Mouse (Mus musculus) MEL (cell line): Measurements from ENCODE around the gene Plxnd1.

ENCODE experiments used
- CHD1 ChIP-seq: IDR thresholded peaks from 2 replicates; pipeline ENCODE4 v1.6.1; 2012; ENCODE audit warnings: low read depth, mild to moderate bottlenecking, inconsistent platforms, low read length, improper control_type of control experiment
- CHD2 ChIP-seq: IDR thresholded peaks from 2 replicates; pipeline ENCODE4 v1.6.1; 2011; ENCODE audit warnings: low read length, improper control_type of control experiment
- GATA1 ChIP-seq: IDR thresholded peaks from 2 replicates; pipeline ENCODE4 v1.6.1; 2011; ENCODE audit warnings: low read depth, low read length, improper control_type of control experiment
- POLR2A ChIP-seq, 2 experiments: IDR thresholded peaks; 2 replicates each; pipeline ENCODE4 v1.6.1; 2011 to 2012; ENCODE audit warnings: low read length in 2 of 2, mild to moderate bottlenecking in 2 of 2, control low read depth in 1 of 2, improper control_type of control experiment in 1 of 2, low read depth in 1 of 2, moderate library complexity in 1 of 2; ENCODE audit not compliant: control insufficient read depth in 1 of 2, insufficient read depth in 1 of 2, poor library complexity in 1 of 2
- USF1 ChIP-seq: IDR thresholded peaks from 2 replicates; pipeline ENCODE4 v1.6.1; 2014; ENCODE audit warnings: low read depth, mild to moderate bottlenecking, inconsistent platforms, low read length, improper control_type of control experiment, moderate library complexity
- ZNF384 ChIP-seq: IDR thresholded peaks from 2 replicates; pipeline ENCODE4 v1.6.1; 2012; ENCODE audit warnings: low read depth, mild to moderate bottlenecking, inconsistent platforms, low read length, improper control_type of control experiment

GRCm38 (mm10) chr6:115966227-115966966 is 28.4 kb downstream of the Plxnd1 start:
- no peak for TF ChIP-seq CHD2
- no peak for TF ChIP-seq GATA1
- no peak for TF ChIP-seq POLR2A (IDR thresholded peaks at IDR 0.05; ENCODE audit: control insufficient read depth in 1 of 2, insufficient read depth in 1 of 2, low read depth in 1 of 2, low read length in 2 of 2, poor library complexity in 1 of 2)
- TF ChIP-seq USF1 = no peak
- no peak for TF ChIP-seq CHD1
- TF ChIP-seq ZNF384 = no peak
